Mouse (Mus musculus) spleen, postnatal 14 days (tissue): Measurements from ENCODE around the gene Gbp10.
"Not testable (repeated sequence)": the region's sequence is repeated elsewhere in the genome, so short reads cannot be mapped to it uniquely, and the experiment has no call there.

Source experiments
- DNase-seq, 2 experiments: peaks; one replicate each; pipeline ENCODE4 v3.0.0; 2021 to 2022; ENCODE audit warnings: low spot score in 2 of 2

Gene Gbp10

GRCm38 (mm10) chr5:105239483-105240047, at the start of gene Gbp10:
Gene Gbp10 (minus strand): TSS chr5:105239533.
- DNase-seq: not testable (repeated sequence)

GRCm38 (mm10) chr5:105260673-105261072, 21.3 kb upstream of the Gbp10 start:
- not testable (repeated sequence) for DNase-seq

GRCm38 (mm10) chr5:105252491-105252890, 13.2 kb upstream of the Gbp10 start:
- no peak for DNase-seq

GRCm38 (mm10) chr5:105244741-105245140, 5.4 kb upstream of the Gbp10 start:
- DNase-seq: not testable (repeated sequence)

- not testable (repeated sequence) for DNase-seq
Measured at GRCm38 (mm10) chr5:105240982-105241381, 1.6 kb upstream of the Gbp10 start.

- DNase-seq: not testable (repeated sequence)
Measured at GRCm38 (mm10) chr5:105238402-105238801, 931 bp downstream of the Gbp10 start.

- DNase-seq: not testable (repeated sequence)
Measured at GRCm38 (mm10) chr5:105236040-105236439, 3.3 kb downstream of the Gbp10 start.

- DNase-seq: not testable (repeated sequence)
Measured at GRCm38 (mm10) chr5:105208957-105209356, 30.4 kb downstream of the Gbp10 start.

- not testable (repeated sequence) for DNase-seq
Measured at GRCm38 (mm10) chr5:105200791-105201355, 38.5 kb downstream of the Gbp10 start.

- DNase-seq: not testable (repeated sequence)
Measured at GRCm38 (mm10) chr5:105199149-105199548, 40.2 kb downstream of the Gbp10 start.

- not testable (repeated sequence) for DNase-seq
Measured at GRCm38 (mm10) chr5:105197915-105198560, 41.3 kb downstream of the Gbp10 start.

- not testable (repeated sequence) for DNase-seq
Measured at GRCm38 (mm10) chr5:105196308-105196707, 43.0 kb downstream of the Gbp10 start.

GRCm38 (mm10) chr5:105192536-105192935, 46.8 kb downstream of the Gbp10 start:
- not testable (repeated sequence) for DNase-seq

GRCm38 (mm10) chr5:105181446-105181845, 57.9 kb downstream of the Gbp10 start:
- DNase-seq: no peak
